Mouse (Mus musculus) ES-E14 (cell line): ENCODE data around the gene Cabp1.
A peak's percentile ranks its signal among the peaks of the same experiment; 100 is the strongest.

Experiments used
- HCFC1 ChIP-seq: IDR thresholded peaks from 2 replicates; pipeline ENCODE4 v1.6.1; 2012; ENCODE audit warnings: low read length, inconsistent platforms, borderline replicate concordance; ENCODE audit not compliant: insufficient read depth
- MAFK ChIP-seq: IDR thresholded peaks from 2 replicates; pipeline ENCODE4 v1.6.1; 2014; ENCODE audit warnings: mild to moderate bottlenecking, low read depth, low read length, inconsistent platforms; ENCODE audit not compliant: insufficient read depth
- ZC3H11A ChIP-seq: IDR thresholded peaks from 2 replicates; pipeline ENCODE4 v1.6.1; 2012; ENCODE audit warnings: low read depth, mild to moderate bottlenecking, inconsistent platforms, low read length, borderline replicate concordance
- ZNF384 ChIP-seq: IDR thresholded peaks from 2 replicates; pipeline ENCODE4 v1.6.1; 2012; ENCODE audit warnings: low read depth, low read length, inconsistent platforms

GRCm38 (mm10) chr5:115163563-115163962, 30.6 kb downstream of the Cabp1 start:
- no peak for TF ChIP-seq MAFK
- no peak for TF ChIP-seq ZNF384
- TF ChIP-seq ZC3H11A: no peak
- peak; percentile 10; the same call in 1 of the 2 replicates for TF ChIP-seq HCFC1
